Mouse (Mus musculus): ENCODE measurements at regions not wholly inside any gene's neighbourhood (a gene's known extent, or its start where the extent isn't known, plus 50 kb on each side); places are given as distances from the start of the nearest gene placed in this dataset.
A peak's percentile ranks its signal among the peaks of the same experiment; 100 is the strongest.

- no peak overlapping the region for H3K9ac ChIP-seq
- no peak for ATAC-seq (ENCODE audit: insufficient number of reproducible peaks, low FRiP score, low TSS enrichment, low read depth)
- no peak overlapping the region for H3K4me3 ChIP-seq
- H3K27me3 ChIP-seq = no peaks in the 10 kb centered on the region
- no peak overlapping the region; the same call in 1 of the 2 replicates for H3K4me2 ChIP-seq
- peak overlapping the region; percentile 72 for H3K27ac ChIP-seq
- H3K9me3 ChIP-seq = no peaks in the 10 kb centered on the region
- peaks cover 17% of the 10 kb centered on the region for H3K4me1 ChIP-seq
- H3K36me3 ChIP-seq = no peaks in the 10 kb centered on the region
- WGBS = 77% methylated on average over 4 of the region's 4 CpGs
Measured at GRCm38 (mm10) chr16:30820761-30821160, 221.2 kb downstream of the Fam43a start.

GRCm38 (mm10) chr16:30821191-30821910, 221.8 kb downstream of the Fam43a start:
- WGBS = 6% methylated on average over 17 of the region's 17 CpGs
- H3K4me1 ChIP-seq = peaks cover 20% of the 10 kb centered on the region
- no peaks in the 10 kb centered on the region for H3K9me3 ChIP-seq
- peak overlapping the region; percentile 16 for H3K4me3 ChIP-seq
- no peak overlapping the region for H3K9ac ChIP-seq
- ATAC-seq (ENCODE audit: insufficient number of reproducible peaks, low FRiP score, low TSS enrichment, low read depth) = no peak
- H3K4me2 ChIP-seq = peak overlapping the region; percentile 36
- H3K27me3 ChIP-seq = no peaks in the 10 kb centered on the region
- H3K27ac ChIP-seq = peak overlapping the region; percentile 72
- H3K36me3 ChIP-seq = no peaks in the 10 kb centered on the region

- H3K36me3 ChIP-seq = no peaks in the 10 kb centered on the region
- no peaks in the 10 kb centered on the region for H3K27me3 ChIP-seq
- no peak overlapping the region for H3K4me3 ChIP-seq
- H3K9me3 ChIP-seq = no peaks in the 10 kb centered on the region
- 0 out of 2 replicates have a peak overlapping the region, but pooled peaks have one; percentile 36 for H3K4me2 ChIP-seq
- H3K4me1 ChIP-seq = peaks cover 25% of the 10 kb centered on the region
- WGBS = 54% methylated on average over 13 of the region's 13 CpGs
- no peak; the same call in 1 of the 2 replicates for ATAC-seq (ENCODE audit: insufficient number of reproducible peaks, low FRiP score, low TSS enrichment, low read depth)
- peak overlapping the region; percentile 72; the same call in 1 of the 2 replicates for H3K27ac ChIP-seq
- H3K9ac ChIP-seq = no peak overlapping the region
Measured at GRCm38 (mm10) chr16:30821911-30822578, 222.5 kb downstream of the Fam43a start.

DNA sequence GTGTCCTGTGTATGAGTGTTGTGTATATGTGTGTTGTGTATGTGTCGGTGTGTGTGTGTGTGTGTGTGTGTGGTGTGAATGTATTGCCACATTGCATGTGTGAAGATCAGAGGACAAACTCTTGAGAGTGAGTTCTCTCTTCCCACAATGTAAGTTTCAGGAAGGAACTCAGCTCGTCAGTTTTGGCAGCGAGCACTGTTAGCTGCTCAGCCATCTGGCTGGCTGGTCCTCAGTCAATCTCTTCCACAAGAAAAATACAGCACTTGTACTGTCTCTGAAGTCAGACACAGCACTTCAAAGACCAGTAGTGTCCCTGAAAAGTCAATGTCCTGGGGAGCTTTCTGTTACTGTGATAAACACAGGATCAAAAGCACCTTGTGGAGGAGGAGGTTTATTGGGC, 226.6 kb downstream of the Fam43a start:
- ATAC-seq (ENCODE audit: insufficient number of reproducible peaks, low FRiP score, low TSS enrichment, low read depth) = no peak
- WGBS = 28% methylated on average over 3 of the region's 3 CpGs
- Histone ChIP-seq H3K4me3 (no peak overlapping the region), H3K36me3 (no peaks in the 10 kb centered on the region), H3K9ac (no peak overlapping the region), H3K27me3 (no peaks in the 10 kb centered on the region), H3K4me1 (peaks cover 32% of the 10 kb centered on the region), H3K4me2 (no peak overlapping the region), H3K27ac (peak overlapping the region; percentile 47; the same call in 1 of the 2 replicates), H3K9me3 (no peaks in the 10 kb centered on the region)

DNA sequence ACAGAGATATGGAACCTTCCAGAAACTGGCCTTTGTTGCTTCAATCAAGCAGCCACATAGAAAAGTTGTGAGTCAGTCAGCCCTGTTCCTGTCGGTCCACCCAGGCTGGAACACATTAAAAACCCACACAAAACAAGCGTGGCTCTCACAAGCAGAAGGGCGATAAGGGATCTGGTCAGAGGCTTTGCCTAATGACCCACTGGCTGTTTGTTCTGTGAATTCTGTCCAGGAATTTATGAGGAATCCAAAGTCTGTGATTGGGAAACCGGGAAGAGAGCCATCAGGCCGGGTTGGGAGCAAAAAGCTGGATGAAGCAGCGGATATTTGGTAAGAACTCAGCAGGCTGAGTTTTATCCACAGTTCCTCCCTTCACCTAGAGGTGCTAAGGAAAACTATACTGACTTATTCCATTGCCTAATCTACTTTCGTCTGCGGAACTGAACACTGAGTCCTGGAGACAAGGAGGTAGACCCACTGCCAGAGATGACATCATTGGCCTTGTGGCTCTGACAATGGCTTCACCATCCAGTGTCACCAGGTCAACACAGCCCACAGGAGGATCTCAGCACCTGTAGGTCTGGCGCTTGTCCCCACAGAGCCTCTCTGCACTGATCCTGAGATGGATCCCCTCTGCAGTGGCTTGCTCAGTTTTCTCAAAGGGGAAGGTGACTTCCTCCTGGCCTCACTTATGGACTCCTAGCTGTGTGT, 228.5 kb downstream of the Fam43a start:
- Histone ChIP-seq H3K4me2 (no peak overlapping the region), H3K9me3 (no peaks in the 10 kb centered on the region), H3K36me3 (no peaks in the 10 kb centered on the region), H3K27me3 (no peaks in the 10 kb centered on the region), H3K9ac (no peak overlapping the region), H3K27ac (peak overlapping the region; percentile 81), H3K4me3 (no peak overlapping the region), H3K4me1 (peaks cover 19% of the 10 kb centered on the region)
- 40% methylated on average over 9 of the region's 9 CpGs for WGBS
- peak; percentile 71; the same call in 1 of the 2 replicates for ATAC-seq (ENCODE audit: insufficient number of reproducible peaks, low FRiP score, low TSS enrichment, low read depth)

GRCm38 (mm10) chr16:30834561-30834960, 235.0 kb downstream of the Fam43a start:
- 33% methylated on average over 3 of the region's 3 CpGs for WGBS
- no peak overlapping the region for H3K4me2 ChIP-seq
- no peak overlapping the region for H3K9ac ChIP-seq
- no peaks in the 10 kb centered on the region for H3K9me3 ChIP-seq
- no peaks in the 10 kb centered on the region for H3K27me3 ChIP-seq
- no peaks in the 10 kb centered on the region for H3K36me3 ChIP-seq
- no peak overlapping the region for H3K27ac ChIP-seq
- no peak overlapping the region for H3K4me3 ChIP-seq
- ATAC-seq (ENCODE audit: insufficient number of reproducible peaks, low FRiP score, low TSS enrichment, low read depth) = no peak
- peaks cover 3% of the 10 kb centered on the region; the same call in 1 of the 2 replicates for H3K4me1 ChIP-seq

GRCm38 (mm10) chr16:30835678-30836077, 236.2 kb downstream of the Fam43a start:
- Histone ChIP-seq H3K9me3 (no peaks in the 10 kb centered on the region), H3K27ac (no peak overlapping the region), H3K27me3 (no peaks in the 10 kb centered on the region), H3K36me3 (no peaks in the 10 kb centered on the region), H3K4me2 (no peak overlapping the region), H3K4me3 (no peak overlapping the region), H3K9ac (no peak overlapping the region), H3K4me1 (peaks cover 3% of the 10 kb centered on the region; the same call in 1 of the 2 replicates)
- 62% methylated on average over 2 of the region's 2 CpGs for WGBS
- no peak for ATAC-seq (ENCODE audit: insufficient number of reproducible peaks, low FRiP score, low TSS enrichment, low read depth)

GRCm38 (mm10) chr16:30842831-30843230, 238.4 kb downstream of the Xxylt1 start:
- Histone ChIP-seq H3K27me3 (no peaks in the 10 kb centered on the region), H3K9me3 (no peaks in the 10 kb centered on the region), H3K36me3 (no peaks in the 10 kb centered on the region), H3K27ac (no peak overlapping the region), H3K4me2 (no peak overlapping the region), H3K9ac (no peak overlapping the region), H3K4me3 (no peak overlapping the region), H3K4me1 (no peaks in the 10 kb centered on the region)
- ATAC-seq (ENCODE audit: insufficient number of reproducible peaks, low FRiP score, low TSS enrichment, low read depth) = no peak
- WGBS = 84% methylated on average over 2 of the region's 2 CpGs

DNA sequence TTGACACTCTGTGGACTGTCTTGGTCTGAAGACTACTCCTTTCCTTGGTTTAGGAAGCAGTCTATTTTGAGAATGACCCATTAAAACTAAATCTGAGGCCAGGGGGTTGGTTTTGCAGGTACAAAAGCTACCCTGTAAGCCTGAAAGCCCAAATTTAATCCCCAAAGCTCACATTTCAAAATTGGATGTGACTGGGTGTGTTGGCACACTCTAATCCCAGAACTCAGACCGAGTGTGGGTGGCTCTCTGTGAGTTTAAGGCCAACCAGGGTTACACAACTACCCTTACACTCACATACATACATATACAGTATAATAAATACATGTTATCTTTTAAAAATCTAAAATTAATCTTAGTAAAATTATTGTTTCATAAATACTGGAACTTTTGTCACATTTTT, 228.6 kb downstream of the Xxylt1 start:
- H3K4me1 ChIP-seq = no peaks in the 10 kb centered on the region
- 50% methylated on average over 1 of the region's 1 CpGs for WGBS
- no peaks in the 10 kb centered on the region for H3K36me3 ChIP-seq
- H3K4me3 ChIP-seq = no peak overlapping the region
- H3K27me3 ChIP-seq = no peaks in the 10 kb centered on the region
- ATAC-seq (ENCODE audit: insufficient number of reproducible peaks, low FRiP score, low TSS enrichment, low read depth) = no peak
- no peak overlapping the region for H3K9ac ChIP-seq
- no peak overlapping the region for H3K4me2 ChIP-seq
- H3K9me3 ChIP-seq = no peaks in the 10 kb centered on the region
- H3K27ac ChIP-seq = no peak overlapping the region

DNA sequence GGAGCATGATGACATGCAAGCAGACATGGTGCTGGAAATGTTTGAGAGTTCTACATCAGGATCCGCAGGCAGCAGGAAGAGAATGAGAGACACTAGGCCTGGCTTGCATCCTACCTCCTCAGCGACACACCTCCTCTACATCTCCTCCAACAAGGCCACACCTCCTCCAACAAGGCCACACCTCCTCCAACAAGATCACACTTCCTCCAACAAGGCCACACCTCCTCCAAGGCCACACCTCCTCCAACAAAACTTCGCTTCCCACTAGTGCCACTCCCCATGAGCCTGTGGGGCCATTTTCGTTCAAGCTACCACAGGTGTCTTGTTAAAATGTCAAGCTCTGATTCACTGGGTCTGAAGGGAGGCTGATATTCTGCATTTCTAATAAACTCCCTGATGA, 226.5 kb downstream of the Xxylt1 start:
- Histone ChIP-seq H3K4me2 (no peak overlapping the region), H3K4me3 (no peak overlapping the region), H3K36me3 (no peaks in the 10 kb centered on the region), H3K4me1 (no peaks in the 10 kb centered on the region), H3K27ac (no peak overlapping the region), H3K9me3 (no peaks in the 10 kb centered on the region), H3K9ac (no peak overlapping the region), H3K27me3 (no peaks in the 10 kb centered on the region)
- 71% methylated on average over 4 of the region's 4 CpGs for WGBS
- peak; percentile 30; the same call in 1 of the 2 replicates for ATAC-seq (ENCODE audit: insufficient number of reproducible peaks, low FRiP score, low TSS enrichment, low read depth)

GRCm38 (mm10) chr16:30857656-30858055, 223.6 kb downstream of the Xxylt1 start:
- Histone ChIP-seq H3K9ac (no peak overlapping the region), H3K4me1 (no peaks in the 10 kb centered on the region), H3K9me3 (no peaks in the 10 kb centered on the region), H3K36me3 (no peaks in the 10 kb centered on the region), H3K4me2 (no peak overlapping the region), H3K27me3 (no peaks in the 10 kb centered on the region), H3K4me3 (no peak overlapping the region), H3K27ac (no peak overlapping the region)
- no peak for ATAC-seq (ENCODE audit: insufficient number of reproducible peaks, low FRiP score, low TSS enrichment, low read depth)
- 63% methylated on average over 2 of the region's 2 CpGs for WGBS

Measured in limb, embryonic 15.5 days (tissue).